Mouse (Mus musculus): ENCODE measurements around the gene Bap1. TPM values are rescaled to one million over a fixed set of nuclear protein-coding genes. Genes with fewer than 3 reads are reported as not detected.
A peak's percentile ranks its signal among the peaks of the same experiment; 100 is the strongest.

Bap1 gene
- polyA plus RNA-seq, 1 experiment from 2014 or later = 136 TPM

GRCm38 (mm10) chr14:31244777-31245176, 6.5 kb upstream of the Bap1 start:
- H3K27me3 ChIP-seq (ENCODE audit: low read depth, poor library complexity, severe bottlenecking) = no peaks in the 10 kb centered on the region
- H3K36me3 ChIP-seq = no peaks in the 10 kb centered on the region
- no peak overlapping the region for H3K27ac ChIP-seq (replicated peaks)
- 81% methylated on average over 1 of the region's 1 CpGs for WGBS
- H3K4me3 ChIP-seq = no peak overlapping the region
- H3K9me3 ChIP-seq (replicated peaks) = no peaks in the 10 kb centered on the region
- no peak for DNase-seq (ENCODE audit: low spot score)
- 0 out of 2 replicates have a peak, but pooled peaks cover 2% of the 10 kb centered on the region for H3K4me1 ChIP-seq

- Histone ChIP-seq H3K9me3 (replicated peaks) (no peaks in the 10 kb centered on the region), H3K27ac (replicated peaks) (no peak overlapping the region), H3K4me1 (peaks cover 14% of the 10 kb centered on the region), H3K27me3 (ENCODE audit: low read depth, poor library complexity, severe bottlenecking) (no peaks in the 10 kb centered on the region), H3K4me3 (no peak overlapping the region), H3K36me3 (no peaks in the 10 kb centered on the region)
- WGBS = 92% methylated on average over 1 of the region's 1 CpGs
- no peak for DNase-seq (ENCODE audit: low spot score)
Observed at GRCm38 (mm10) chr14:31245946-31246345, 5.3 kb upstream of the Bap1 start.

- Histone ChIP-seq H3K4me1 (peaks cover 28% of the 10 kb centered on the region), H3K4me3 (no peak overlapping the region), H3K27ac (replicated peaks) (no peak overlapping the region), H3K9me3 (replicated peaks) (no peaks in the 10 kb centered on the region), H3K27me3 (ENCODE audit: low read depth, poor library complexity, severe bottlenecking) (no peaks in the 10 kb centered on the region), H3K36me3 (peaks cover 9% of the 10 kb centered on the region)
- 93% methylated on average over 6 of the region's 6 CpGs for WGBS
- no peak for DNase-seq (ENCODE audit: low spot score)
Observed at GRCm38 (mm10) chr14:31248396-31248795, 2.9 kb upstream of the Bap1 start.

GRCm38 (mm10) chr14:31250222-31251083, 797 bp upstream of the Bap1 start:
- peaks cover 28% of the 10 kb centered on the region for H3K4me1 ChIP-seq
- no peak for DNase-seq (ENCODE audit: low spot score)
- no peaks in the 10 kb centered on the region for H3K9me3 ChIP-seq (replicated peaks)
- peak overlapping the region; percentile 96 for H3K27ac ChIP-seq (replicated peaks)
- peaks cover 30% of the 10 kb centered on the region for H3K36me3 ChIP-seq
- H3K27me3 ChIP-seq (ENCODE audit: low read depth, poor library complexity, severe bottlenecking) = no peaks in the 10 kb centered on the region
- H3K4me3 ChIP-seq = peak overlapping the region; percentile 99
- 23% methylated on average over 38 of the region's 38 CpGs for WGBS

GRCm38 (mm10) chr14:31251626-31252025, 376 bp downstream of the Bap1 start:
- Histone ChIP-seq H3K36me3 (peaks cover 42% of the 10 kb centered on the region), H3K27ac (replicated peaks) (peak overlapping the region; percentile 96), H3K9me3 (replicated peaks) (no peaks in the 10 kb centered on the region), H3K27me3 (ENCODE audit: low read depth, poor library complexity, severe bottlenecking) (no peaks in the 10 kb centered on the region), H3K4me1 (peaks cover 28% of the 10 kb centered on the region), H3K4me3 (peak overlapping the region; percentile 99)
- 3% methylated on average over 18 of the region's 18 CpGs for WGBS
- no peak for DNase-seq (ENCODE audit: low spot score)

GRCm38 (mm10) chr14:31252091-31252490, 841 bp downstream of the Bap1 start:
- DNase-seq (ENCODE audit: low spot score) = no peak
- Histone ChIP-seq H3K4me3 (peak overlapping the region; percentile 99), H3K27ac (replicated peaks) (peak overlapping the region; percentile 96), H3K9me3 (replicated peaks) (no peaks in the 10 kb centered on the region), H3K27me3 (ENCODE audit: low read depth, poor library complexity, severe bottlenecking) (no peaks in the 10 kb centered on the region), H3K36me3 (peaks cover 46% of the 10 kb centered on the region), H3K4me1 (peaks cover 28% of the 10 kb centered on the region)
- WGBS = 86% methylated on average over 5 of the region's 5 CpGs

- Histone ChIP-seq H3K9me3 (replicated peaks) (no peaks in the 10 kb centered on the region), H3K4me1 (no peaks in the 10 kb centered on the region), H3K27me3 (ENCODE audit: low read depth, poor library complexity, severe bottlenecking) (no peaks in the 10 kb centered on the region), H3K36me3 (peaks cover 99% of the 10 kb centered on the region), H3K4me3 (no peak overlapping the region), H3K27ac (replicated peaks) (no peak overlapping the region)
- DNase-seq (ENCODE audit: low spot score) = no peak
- 95% methylated on average over 14 of the region's 14 CpGs for WGBS
Observed at GRCm38 (mm10) chr14:31258476-31259050, 7.3 kb downstream of the Bap1 start.

- Histone ChIP-seq H3K36me3 (peaks cover 87% of the 10 kb centered on the region), H3K4me3 (no peak overlapping the region), H3K4me1 (no peaks in the 10 kb centered on the region), H3K9me3 (replicated peaks) (no peaks in the 10 kb centered on the region), H3K27ac (replicated peaks) (no peak overlapping the region), H3K27me3 (ENCODE audit: low read depth, poor library complexity, severe bottlenecking) (no peaks in the 10 kb centered on the region)
- WGBS = 95% methylated on average over 4 of the region's 4 CpGs
- DNase-seq (ENCODE audit: low spot score) = no peak
Observed at GRCm38 (mm10) chr14:31260374-31260773, 9.1 kb downstream of the Bap1 start.

GRCm38 (mm10) chr14:31260932-31261331, 9.7 kb downstream of the Bap1 start:
- no peak overlapping the region for H3K4me3 ChIP-seq
- H3K9me3 ChIP-seq (replicated peaks) = no peaks in the 10 kb centered on the region
- H3K36me3 ChIP-seq = peaks cover 84% of the 10 kb centered on the region
- H3K27me3 ChIP-seq (ENCODE audit: low read depth, poor library complexity, severe bottlenecking) = no peaks in the 10 kb centered on the region
- no peak for DNase-seq (ENCODE audit: low spot score)
- no peak overlapping the region for H3K27ac ChIP-seq (replicated peaks)
- H3K4me1 ChIP-seq = no peaks in the 10 kb centered on the region
- 93% methylated on average over 9 of the region's 9 CpGs for WGBS

GRCm38 (mm10) chr14:31267649-31268048, 16.4 kb downstream of the Bap1 start:
- H3K4me3 ChIP-seq = no peak overlapping the region
- peaks cover 33% of the 10 kb centered on the region for H3K4me1 ChIP-seq
- H3K27me3 ChIP-seq (ENCODE audit: low read depth, poor library complexity, severe bottlenecking) = 0 out of 2 replicates have a peak, but pooled peaks cover 3% of the 10 kb centered on the region
- peak overlapping the region; percentile 81 for H3K27ac ChIP-seq (replicated peaks)
- peaks cover 21% of the 10 kb centered on the region for H3K36me3 ChIP-seq
- H3K9me3 ChIP-seq (replicated peaks) = no peaks in the 10 kb centered on the region
- 90% methylated on average over 11 of the region's 11 CpGs for WGBS
- no peak for DNase-seq (ENCODE audit: low spot score)

- H3K4me1 ChIP-seq = peaks cover 33% of the 10 kb centered on the region
- no peaks in the 10 kb centered on the region for H3K9me3 ChIP-seq (replicated peaks)
- peak; percentile 65 for DNase-seq (ENCODE audit: low spot score)
- 0 out of 2 replicates have a peak, but pooled peaks cover 3% of the 10 kb centered on the region for H3K27me3 ChIP-seq (ENCODE audit: low read depth, poor library complexity, severe bottlenecking)
- peak overlapping the region; percentile 46 for H3K4me3 ChIP-seq
- WGBS = 50% methylated on average over 9 of the region's 9 CpGs
- peak overlapping the region; percentile 81 for H3K27ac ChIP-seq (replicated peaks)
- peaks cover 14% of the 10 kb centered on the region; the same call in 1 of the 2 replicates for H3K36me3 ChIP-seq
Observed at GRCm38 (mm10) chr14:31268301-31269001, 17.2 kb downstream of the Bap1 start.

GRCm38 (mm10) chr14:31269456-31270100, 18.3 kb downstream of the Bap1 start:
- WGBS = 15% methylated on average over 28 of the region's 28 CpGs
- H3K27me3 ChIP-seq (ENCODE audit: low read depth, poor library complexity, severe bottlenecking) = 0 out of 2 replicates have a peak, but pooled peaks cover 3% of the 10 kb centered on the region
- peak overlapping the region; percentile 46 for H3K4me3 ChIP-seq
- peak; percentile 79 for DNase-seq (ENCODE audit: low spot score)
- peaks cover 6% of the 10 kb centered on the region; the same call in 1 of the 2 replicates for H3K36me3 ChIP-seq
- peaks cover 33% of the 10 kb centered on the region for H3K4me1 ChIP-seq
- peak overlapping the region; percentile 81 for H3K27ac ChIP-seq (replicated peaks)
- H3K9me3 ChIP-seq (replicated peaks) = no peaks in the 10 kb centered on the region
